Mouse (Mus musculus) hindbrain, embryonic 12.5 days (tissue): ENCODE measurements around the gene Exoc4. TPM values are rescaled to one million over a fixed set of nuclear protein-coding genes. Genes with fewer than 3 reads are reported as not detected.
A peak's percentile ranks its signal among the peaks of the same experiment; 100 is the strongest.

Experiments
- ATAC-seq: fragments of 200-750 bp; cut with Nextera tagmentation; 2 replicates; pipeline ENCODE4 v1.8.0; 2017; ENCODE audit warnings: moderate TSS enrichment; ENCODE audit not compliant: low FRiP score
- H3K27ac ChIP-seq: fragments of 300-500 bp; sonication (generic); 2 replicates; pipeline ENCODE4 v1.5.1; 2016; ENCODE audit warnings: mild to moderate bottlenecking
- H3K27me3 ChIP-seq: fragments of 300-500 bp; sonication (generic); 2 replicates; pipeline ENCODE4 v1.6.1; 2016; ENCODE audit warnings: mild to moderate bottlenecking
- H3K36me3 ChIP-seq: fragments of 300-500 bp; sonication (generic); 2 replicates; pipeline ENCODE4 v1.6.1; 2016; ENCODE audit warnings: mild to moderate bottlenecking
- H3K4me1 ChIP-seq: fragments of 300-500 bp; sonication (generic); 2 replicates; pipeline ENCODE4 v1.6.1; 2016
- H3K4me2 ChIP-seq: fragments of 300-500 bp; sonication (generic); replicated peaks from 2 replicates; pipeline ENCODE4 v1.6.1; 2016; ENCODE audit warnings: mild to moderate bottlenecking
- H3K4me3 ChIP-seq: fragments of 300-500 bp; sonication (generic); 2 replicates; pipeline ENCODE4 v1.5.1; 2016; ENCODE audit warnings: mild to moderate bottlenecking
- H3K9ac ChIP-seq: fragments of 300-500 bp; sonication (generic); 2 replicates; pipeline ENCODE4 v1.6.1; 2016; ENCODE audit warnings: mild to moderate bottlenecking, moderate library complexity
- H3K9me3 ChIP-seq: fragments of 300-500 bp; sonication (generic); replicated peaks from 2 replicates; pipeline ENCODE4 v1.6.1; 2016; ENCODE audit warnings: mild to moderate bottlenecking
- WGBS: fragments of 180-500 bp; shearing (Covaris S2); methylation state at CpG from one replicate; pipeline ENCODE4 v1.1.7; 2016; 5-methylcytosine and 5-hydroxymethylcytosine counted together
- polyA plus RNA-seq: library from polyadenylated mRNA; unstranded; fragments of >200 nt; fragmentation: Nextera tagmentation; extraction: Ambion mirVana; gene quantifications from 2 replicates; pipeline ENCODE4 v1.2.1, GENCODE M21; 2016

Exoc4 gene
- polyA plus RNA-seq, 1 experiment from 2014 or later = 47.7 TPM

DNA sequence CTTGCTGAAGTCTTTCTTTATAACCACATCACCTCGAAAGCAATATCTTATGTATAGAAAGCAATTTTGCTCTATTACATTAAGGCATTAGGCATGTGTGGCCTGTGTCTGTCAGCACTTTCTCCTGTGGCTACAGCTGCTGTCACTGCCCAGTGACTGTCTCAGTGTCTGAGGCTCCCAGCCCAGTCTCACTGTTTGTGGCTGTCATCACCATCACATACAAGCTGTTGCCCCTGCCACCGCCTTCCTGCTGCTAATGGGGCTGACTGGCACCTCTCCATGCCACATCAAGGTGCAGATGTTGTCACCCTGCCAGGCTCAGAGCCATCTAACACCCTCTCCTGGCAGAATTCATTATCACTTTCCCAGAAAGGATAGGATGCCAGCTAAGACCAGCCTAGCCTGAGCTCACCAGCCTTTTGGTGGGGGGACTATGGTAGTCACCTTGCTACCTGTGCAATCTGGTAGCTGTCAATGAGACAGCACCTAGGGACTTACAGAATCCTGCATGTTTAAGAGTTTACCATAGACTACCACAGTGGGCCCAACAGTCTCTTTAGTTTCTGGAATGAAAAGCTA lies 698.1 kb downstream of the Exoc4 start:
- Histone ChIP-seq H3K9me3 (no peaks in the 10 kb centered on the region), H3K9ac (no peak overlapping the region), H3K36me3 (no peaks in the 10 kb centered on the region), H3K4me1 (no peaks in the 10 kb centered on the region), H3K4me3 (no peak overlapping the region), H3K27me3 (no peaks in the 10 kb centered on the region), H3K27ac (no peak overlapping the region), H3K4me2 (no peak overlapping the region)
- WGBS = 68% methylated on average over 2 of the region's 2 CpGs
- ATAC-seq = no peak

DNA sequence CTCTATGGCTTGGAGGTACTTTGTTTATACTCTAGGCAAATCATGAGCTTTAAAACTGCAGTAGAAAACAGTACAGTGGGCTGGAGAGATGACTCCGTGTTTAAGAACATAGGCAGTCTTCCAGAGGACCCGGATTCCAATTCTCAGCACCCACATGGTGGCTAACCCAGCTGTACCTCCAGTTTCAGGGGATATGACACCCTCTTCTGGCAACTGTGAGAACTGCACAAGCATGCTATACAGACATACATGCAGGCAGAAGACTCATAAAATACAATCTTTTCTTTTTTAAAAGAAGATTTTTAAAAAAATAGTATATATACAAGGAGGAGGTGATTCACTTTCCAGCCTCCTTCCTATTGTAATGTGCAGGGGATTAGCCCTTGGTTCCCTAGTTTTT lies 701.2 kb downstream of the Exoc4 start:
- WGBS = 93% methylated on average over 2 of the region's 2 CpGs
- no peaks in the 10 kb centered on the region for H3K27me3 ChIP-seq

DNA sequence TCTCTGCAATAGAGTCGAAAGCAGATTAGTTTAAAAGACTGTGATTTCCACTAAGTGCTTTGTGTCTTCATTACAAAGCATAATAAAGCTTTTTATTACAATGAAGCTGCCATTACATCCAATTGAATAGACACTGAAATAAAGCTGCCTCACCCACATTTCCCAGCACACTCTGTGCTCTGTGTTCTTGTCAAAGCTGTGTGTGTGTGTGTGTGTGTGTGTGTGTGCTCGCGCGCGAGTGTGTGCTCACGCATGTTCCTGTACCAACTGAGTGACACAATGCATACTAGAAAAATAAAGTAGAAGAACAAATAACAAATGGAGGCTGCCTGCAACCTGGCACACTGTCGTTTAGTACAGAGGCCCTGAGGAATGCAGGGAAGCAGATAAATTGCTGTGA lies 706.6 kb downstream of the Exoc4 start:
- WGBS = 75% methylated on average over 7 of the region's 7 CpGs
- H3K9ac ChIP-seq = no peak overlapping the region
- H3K36me3 ChIP-seq = no peaks in the 10 kb centered on the region
- ATAC-seq = no peak
- H3K27ac ChIP-seq = 0 out of 2 replicates have a peak overlapping the region, but pooled peaks have one; percentile 52
- H3K9me3 ChIP-seq = no peaks in the 10 kb centered on the region
- H3K4me3 ChIP-seq = no peak overlapping the region
- H3K27me3 ChIP-seq = no peaks in the 10 kb centered on the region
- peaks cover 4% of the 10 kb centered on the region; the same call in 1 of the 2 replicates for H3K4me1 ChIP-seq
- H3K4me2 ChIP-seq = no peak overlapping the region

More for the DNA sequence above, 701.2 kb downstream of the Exoc4 start:
- no peak for ATAC-seq
- Histone ChIP-seq H3K9ac (no peak overlapping the region), H3K4me1 (no peaks in the 10 kb centered on the region), H3K27ac (no peak overlapping the region), H3K9me3 (no peaks in the 10 kb centered on the region), H3K4me2 (no peak overlapping the region), H3K4me3 (no peak overlapping the region), H3K36me3 (no peaks in the 10 kb centered on the region)

DNA sequence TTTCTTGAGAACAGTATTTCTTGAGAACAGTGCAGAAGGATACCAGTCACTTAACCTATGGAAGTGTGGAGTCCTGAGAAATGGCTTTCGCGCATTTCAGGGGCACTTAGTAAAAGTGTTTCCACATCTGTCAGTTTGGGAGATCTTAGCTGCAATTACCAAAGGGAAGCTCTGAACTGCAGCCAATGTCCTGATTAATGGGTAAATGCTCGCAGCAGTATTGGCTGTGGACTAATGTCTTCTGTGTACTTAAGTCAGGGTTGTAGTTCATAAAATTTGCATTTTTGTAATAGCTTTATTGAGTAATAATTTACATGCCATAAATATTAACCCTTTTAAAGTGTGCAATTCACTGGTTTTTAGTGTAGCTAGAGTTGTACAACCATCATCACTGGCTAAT lies 709.4 kb downstream of the Exoc4 start:
- no peak overlapping the region for H3K4me2 ChIP-seq
- no peaks in the 10 kb centered on the region for H3K9me3 ChIP-seq
- no peaks in the 10 kb centered on the region for H3K36me3 ChIP-seq
- H3K9ac ChIP-seq = no peak overlapping the region
- H3K4me3 ChIP-seq = no peak overlapping the region
- 80% methylated on average over 3 of the region's 3 CpGs for WGBS
- ATAC-seq = no peak
- peaks cover 12% of the 10 kb centered on the region for H3K4me1 ChIP-seq
- no peak overlapping the region for H3K27ac ChIP-seq
- H3K27me3 ChIP-seq = no peaks in the 10 kb centered on the region

DNA sequence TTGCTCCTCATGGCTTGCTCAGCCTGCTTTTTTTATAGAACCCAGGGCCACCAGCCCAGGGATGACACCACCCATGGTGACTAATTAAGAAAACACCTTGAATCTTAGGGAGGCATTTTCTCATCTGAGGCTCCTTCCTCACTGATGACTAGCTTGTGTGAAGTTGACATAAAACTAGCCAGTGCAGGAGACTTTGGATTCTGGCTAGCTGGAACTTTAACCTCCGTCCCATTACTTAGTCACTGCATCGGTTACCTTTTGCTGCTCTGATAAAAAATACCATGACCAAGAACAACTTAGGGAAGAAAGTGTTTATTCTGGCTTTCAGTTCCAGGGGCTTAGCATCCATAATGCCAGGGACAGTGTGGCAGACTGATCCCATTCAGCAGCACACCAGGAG lies 711.9 kb downstream of the Exoc4 start:
- H3K27ac ChIP-seq = no peak overlapping the region
- WGBS = 88% methylated on average over 2 of the region's 2 CpGs
- no peaks in the 10 kb centered on the region for H3K27me3 ChIP-seq
- no peak overlapping the region for H3K9ac ChIP-seq
- H3K9me3 ChIP-seq = no peaks in the 10 kb centered on the region
- H3K36me3 ChIP-seq = no peaks in the 10 kb centered on the region
- H3K4me1 ChIP-seq = peaks cover 9% of the 10 kb centered on the region
- no peak overlapping the region for H3K4me3 ChIP-seq
- H3K4me2 ChIP-seq = no peak overlapping the region
- ATAC-seq = no peak

DNA sequence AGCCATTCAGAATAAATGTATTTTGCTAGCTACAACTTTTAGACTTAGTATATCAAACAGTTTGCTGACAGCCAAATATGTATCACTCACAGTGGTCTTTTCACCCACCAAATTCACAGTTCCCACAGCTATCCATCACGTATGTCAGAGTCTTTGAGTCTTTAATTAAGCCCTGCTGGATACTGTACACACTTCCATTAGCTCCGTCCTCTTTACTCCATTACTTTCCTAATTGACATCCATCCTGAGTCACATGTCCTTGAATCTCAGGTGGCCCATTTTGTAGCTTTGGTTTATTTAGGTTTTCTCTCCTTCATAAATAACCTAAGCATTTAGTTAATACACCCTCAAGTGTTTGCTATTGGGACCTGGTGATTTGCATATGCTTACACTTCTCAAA lies 714.2 kb downstream of the Exoc4 start:
- no peak overlapping the region for H3K4me3 ChIP-seq
- 39% methylated on average over 2 of the region's 2 CpGs for WGBS
- H3K9ac ChIP-seq = no peak overlapping the region
- no peaks in the 10 kb centered on the region for H3K36me3 ChIP-seq
- H3K4me2 ChIP-seq = no peak overlapping the region
- no peaks in the 10 kb centered on the region for H3K9me3 ChIP-seq
- no peak overlapping the region for H3K27ac ChIP-seq
- no peaks in the 10 kb centered on the region for H3K27me3 ChIP-seq
- no peak for ATAC-seq
- H3K4me1 ChIP-seq = peaks cover 8% of the 10 kb centered on the region

DNA sequence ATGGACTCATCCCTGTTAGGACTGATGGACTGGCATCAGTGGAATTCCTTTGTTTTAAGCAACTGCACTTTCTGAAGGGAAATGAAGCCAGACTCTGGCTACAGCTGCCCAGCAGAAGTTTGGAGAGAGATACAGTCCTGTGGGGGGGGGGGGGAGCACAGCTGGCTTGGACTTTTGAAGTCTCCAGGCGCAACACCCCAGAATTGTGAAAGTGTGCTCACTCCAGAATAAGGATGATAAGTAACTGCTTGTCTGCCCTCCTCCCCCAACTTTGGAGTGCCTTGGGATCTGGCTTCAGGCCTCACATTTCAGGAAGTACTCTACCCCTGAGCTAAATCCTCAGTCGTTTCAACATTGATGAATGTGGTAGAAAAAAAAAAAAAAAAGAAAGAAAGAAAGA lies 716.7 kb downstream of the Exoc4 start:
- peaks cover 8% of the 10 kb centered on the region for H3K4me1 ChIP-seq
- ATAC-seq = no peak
- no peaks in the 10 kb centered on the region for H3K27me3 ChIP-seq
- no peaks in the 10 kb centered on the region for H3K36me3 ChIP-seq
- H3K9ac ChIP-seq = no peak overlapping the region
- H3K4me3 ChIP-seq = no peak overlapping the region
- H3K4me2 ChIP-seq = no peak overlapping the region
- WGBS = 51% methylated on average over 2 of the region's 2 CpGs
- H3K9me3 ChIP-seq = no peaks in the 10 kb centered on the region
- no peak overlapping the region for H3K27ac ChIP-seq

DNA sequence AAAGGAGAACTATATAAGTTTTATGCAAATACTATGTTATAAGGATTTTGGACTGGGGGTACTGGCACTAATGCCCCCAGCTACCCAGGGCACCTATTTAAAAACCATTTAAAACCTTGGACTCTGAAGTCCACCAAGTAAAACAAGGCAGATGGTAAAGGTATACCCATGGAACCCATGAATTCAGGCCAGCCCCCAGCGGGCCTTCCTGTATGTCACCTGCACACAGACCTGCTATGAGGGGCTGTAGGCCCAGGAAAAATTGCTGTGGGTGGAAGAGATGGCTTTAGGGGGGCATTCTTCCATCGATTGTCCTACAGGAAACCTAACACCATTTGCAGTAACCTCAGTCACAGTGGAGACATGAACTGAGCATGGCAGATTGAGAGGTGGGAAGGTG lies 719.9 kb downstream of the Exoc4 start:
- H3K9ac ChIP-seq = no peak overlapping the region
- WGBS = 89% methylated on average over 2 of the region's 2 CpGs
- no peak for ATAC-seq

DNA sequence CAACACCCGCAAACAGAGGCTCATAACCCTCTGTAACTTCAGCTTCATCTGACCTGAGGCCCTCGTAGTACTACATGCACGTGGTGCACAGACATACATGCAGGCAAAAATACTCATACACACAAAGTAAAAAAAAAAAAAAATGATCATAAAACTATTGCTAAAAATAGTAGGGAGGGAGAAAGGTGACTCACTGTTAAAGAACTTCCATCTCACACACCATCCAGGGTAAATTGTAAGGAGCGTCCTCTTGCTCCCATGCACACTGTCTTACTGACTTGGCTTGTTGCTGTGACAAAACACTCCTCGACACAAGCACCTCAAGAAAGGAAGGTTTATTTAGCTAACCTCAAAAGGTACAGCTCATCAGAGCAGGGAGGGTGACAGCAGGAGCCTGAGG lies 723.9 kb downstream of the Exoc4 start:
- Histone ChIP-seq H3K9me3 (no peaks in the 10 kb centered on the region), H3K4me3 (no peak overlapping the region), H3K4me2 (no peak overlapping the region), H3K4me1 (peaks cover 8% of the 10 kb centered on the region), H3K36me3 (peaks cover 6% of the 10 kb centered on the region; the same call in 1 of the 2 replicates), H3K27me3 (no peaks in the 10 kb centered on the region), H3K9ac (no peak overlapping the region), H3K27ac (no peak overlapping the region)
- WGBS = 94% methylated on average over 5 of the region's 5 CpGs
- no peak for ATAC-seq

More for the DNA sequence above, 719.9 kb downstream of the Exoc4 start:
- H3K4me2 ChIP-seq = no peak overlapping the region
- H3K27me3 ChIP-seq = no peaks in the 10 kb centered on the region
- H3K27ac ChIP-seq = no peak overlapping the region
- no peak overlapping the region for H3K4me3 ChIP-seq
- peaks cover 6% of the 10 kb centered on the region; the same call in 1 of the 2 replicates for H3K36me3 ChIP-seq
- no peaks in the 10 kb centered on the region for H3K4me1 ChIP-seq
- H3K9me3 ChIP-seq = no peaks in the 10 kb centered on the region

DNA sequence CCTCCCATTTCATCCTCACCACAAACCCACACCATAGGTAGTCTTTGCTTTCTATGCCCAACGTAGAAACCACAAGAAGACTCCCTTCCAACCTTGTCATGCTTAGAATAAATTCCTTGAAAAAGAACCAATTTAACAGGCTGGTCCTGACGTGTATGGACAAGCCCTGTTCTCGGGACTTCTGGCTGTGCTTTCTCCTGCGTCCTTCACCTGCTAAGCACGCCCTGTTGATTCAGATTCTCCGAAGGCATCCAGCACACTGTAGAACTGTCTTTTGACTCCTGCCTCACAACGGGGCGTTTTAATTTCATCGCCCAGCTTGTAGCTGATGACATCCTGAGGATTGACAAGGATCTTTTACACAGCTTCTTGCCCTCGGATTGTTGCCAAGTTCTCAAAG lies 727.7 kb downstream of the Exoc4 start:
- no peaks in the 10 kb centered on the region for H3K27me3 ChIP-seq
- no peak overlapping the region for H3K27ac ChIP-seq
- no peak overlapping the region for H3K9ac ChIP-seq
- H3K9me3 ChIP-seq = no peaks in the 10 kb centered on the region
- 73% methylated on average over 10 of the region's 10 CpGs for WGBS
- H3K4me3 ChIP-seq = no peak overlapping the region
- ATAC-seq = no peak
- peaks cover 6% of the 10 kb centered on the region; the same call in 1 of the 2 replicates for H3K36me3 ChIP-seq
- H3K4me2 ChIP-seq = no peak overlapping the region
- H3K4me1 ChIP-seq = peaks cover 15% of the 10 kb centered on the region

DNA sequence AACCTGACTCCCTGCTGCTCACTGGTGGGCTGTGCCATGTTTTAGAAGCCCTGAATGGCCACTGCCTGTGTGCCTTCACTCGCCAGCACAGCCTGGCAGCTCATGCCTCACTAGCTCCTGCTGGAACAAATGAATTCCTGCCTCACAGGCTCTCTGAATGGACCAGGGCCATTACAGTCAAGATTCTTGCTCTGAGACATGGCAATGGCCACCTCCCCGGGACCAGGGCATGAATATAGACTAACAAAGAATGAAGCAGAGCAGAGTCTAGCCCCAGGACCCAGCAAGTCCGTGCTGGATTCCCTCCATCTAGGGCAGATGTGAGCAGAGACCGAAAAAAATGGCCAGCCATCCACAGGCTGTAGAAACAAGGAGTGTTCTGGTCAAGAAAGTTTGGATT lies 728.6 kb downstream of the Exoc4 start:
- 0 out of 2 replicates have a peak overlapping the region, but pooled peaks have one; percentile 1 for H3K27ac ChIP-seq
- H3K4me1 ChIP-seq = peaks cover 15% of the 10 kb centered on the region
- H3K4me3 ChIP-seq = no peak overlapping the region
- ATAC-seq = peak; percentile 48; the same call in 1 of the 2 replicates
- H3K9me3 ChIP-seq = no peaks in the 10 kb centered on the region
- 0 out of 2 replicates have a peak, but pooled peaks cover under 1% of the 10 kb centered on the region for H3K36me3 ChIP-seq
- 40% methylated on average over 4 of the region's 4 CpGs for WGBS
- no peak overlapping the region for H3K4me2 ChIP-seq
- no peak overlapping the region for H3K9ac ChIP-seq
- H3K27me3 ChIP-seq = no peaks in the 10 kb centered on the region

DNA sequence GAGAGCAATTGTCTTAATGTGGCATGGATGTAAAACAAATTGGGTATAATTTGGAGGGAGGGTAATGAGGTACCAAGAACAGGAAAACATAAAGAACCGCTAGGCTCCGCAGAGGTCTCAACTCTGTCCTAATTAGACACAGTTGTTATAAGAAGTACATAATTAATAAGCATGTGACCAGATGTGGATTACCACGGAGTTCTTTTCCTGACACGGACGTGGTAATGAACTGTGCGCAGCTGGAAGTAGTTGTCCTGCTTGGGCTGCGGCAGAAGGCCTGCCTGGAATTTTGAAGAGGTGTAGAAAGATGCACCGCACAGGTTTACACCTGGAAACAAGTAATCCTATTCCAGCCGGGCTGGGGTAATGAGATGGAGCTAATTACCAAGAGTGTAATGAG lies 729.0 kb downstream of the Exoc4 start:
- 0 out of 2 replicates have a peak overlapping the region, but pooled peaks have one; percentile 1 for H3K27ac ChIP-seq
- no peak overlapping the region for H3K4me3 ChIP-seq
- H3K4me1 ChIP-seq = peaks cover 15% of the 10 kb centered on the region
- ATAC-seq = 0 out of 2 replicates have a peak, but pooled peaks have one; percentile 26
- no peaks in the 10 kb centered on the region for H3K36me3 ChIP-seq
- no peak overlapping the region for H3K4me2 ChIP-seq
- no peaks in the 10 kb centered on the region for H3K9me3 ChIP-seq
- no peaks in the 10 kb centered on the region for H3K27me3 ChIP-seq
- no peak overlapping the region for H3K9ac ChIP-seq
- WGBS = 68% methylated on average over 9 of the region's 9 CpGs

DNA sequence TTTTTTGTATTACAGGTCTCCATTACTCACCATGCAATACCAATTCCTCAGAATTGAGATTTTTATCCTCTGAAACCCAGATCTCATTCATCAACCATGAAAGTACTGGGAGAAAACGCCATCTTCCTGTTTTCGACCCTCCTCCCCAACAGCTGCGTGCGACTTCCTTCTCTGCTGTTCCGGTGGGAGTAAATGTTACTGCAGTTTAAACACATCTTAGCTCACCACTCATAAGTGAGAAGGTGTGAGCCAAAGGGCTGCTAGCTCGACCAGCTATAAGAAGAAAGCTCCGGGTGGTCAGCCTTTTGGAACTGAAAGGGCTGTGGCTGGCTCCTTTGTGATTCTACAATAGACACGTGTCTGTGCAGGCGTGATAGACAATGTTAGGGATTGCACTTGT lies 733.8 kb downstream of the Exoc4 start:
- Histone ChIP-seq H3K27me3 (no peaks in the 10 kb centered on the region), H3K9ac (no peak overlapping the region), H3K27ac (no peak overlapping the region; the same call in 1 of the 2 replicates), H3K4me1 (peaks cover 8% of the 10 kb centered on the region), H3K9me3 (no peaks in the 10 kb centered on the region), H3K36me3 (no peaks in the 10 kb centered on the region), H3K4me2 (no peak overlapping the region), H3K4me3 (no peak overlapping the region)
- 80% methylated on average over 9 of the region's 9 CpGs for WGBS
- no peak for ATAC-seq
